Mouse (Mus musculus) heart, adult 2 months (tissue): Measurements from ENCODE around the gene Galns. TPM values are rescaled to one million over a fixed set of nuclear protein-coding genes. Genes with fewer than 3 reads are reported as not detected.
A peak's percentile ranks its signal among the peaks of the same experiment; 100 is the strongest.

Experiments
- DNase-seq, 2 experiments: peaks; one replicate each; pipeline ENCODE4 v3.0.0; 2021
- H3K27ac ChIP-seq: fragments of 200-600 bp; 2 replicates; pipeline ENCODE4 v1.8.1; 2022
- H3K27me3 ChIP-seq: fragments of 200-500 bp; 2 replicates; pipeline ENCODE4 v1.6.1; 2012; ENCODE audit warnings: mild to moderate bottlenecking, low read length, inconsistent platforms, mixed read lengths; ENCODE audit not compliant: control insufficient read depth, insufficient read depth
- H3K36me3 ChIP-seq: fragments of 200-500 bp; 2 replicates; pipeline ENCODE4 v1.6.1; 2012; ENCODE audit warnings: low read length, inconsistent platforms; ENCODE audit not compliant: control insufficient read depth, insufficient read depth
- H3K4me1 ChIP-seq: fragments of 200-500 bp; 2 replicates; pipeline ENCODE4 v1.6.1; 2011; ENCODE audit warnings: low read length; ENCODE audit not compliant: control insufficient read depth, insufficient read depth
- H3K4me3 ChIP-seq: fragments of 200-600 bp; 2 replicates; pipeline ENCODE4 v1.8.1; 2022
- H3K79me2 ChIP-seq: fragments of 200-500 bp; replicated peaks from 2 replicates; pipeline ENCODE4 v1.6.1; 2012; ENCODE audit warnings: mild to moderate bottlenecking, inconsistent platforms, low read length, moderate library complexity, mixed read lengths; ENCODE audit not compliant: control insufficient read depth, insufficient read depth
- H3K9ac ChIP-seq: fragments of 200-500 bp; 2 replicates; pipeline ENCODE4 v1.6.1; 2012; ENCODE audit warnings: low read depth, mild to moderate bottlenecking, control low read depth, inconsistent platforms, low read length, mixed read lengths
- CTCF ChIP-seq: fragments of 200-600 bp; IDR thresholded peaks from 2 replicates; pipeline ENCODE4 v1.8.1; 2022; ENCODE audit warnings: antibody characterized with exemption, mild to moderate bottlenecking, moderate library complexity
- EP300 ChIP-seq: fragments of 200-500 bp; IDR thresholded peaks from 2 replicates; pipeline ENCODE4 v1.6.1; 2011; ENCODE audit warnings: low read depth, low read length, control low read depth; ENCODE audit not compliant: insufficient read depth
- POLR2A ChIP-seq: fragments of 200-500 bp; IDR thresholded peaks from 2 replicates; pipeline ENCODE4 v1.6.1; 2011; ENCODE audit warnings: mild to moderate bottlenecking, low read depth, low read length, control low read depth; ENCODE audit not compliant: insufficient read depth
- WGBS: fragments of 180-500 bp; shearing (Covaris S2); methylation state at CpG from one replicate; pipeline ENCODE4 v1.1.7; 2018; 5-methylcytosine and 5-hydroxymethylcytosine counted together
- intact Hi-C: fragments of 180-260 bp; cut with DNase I; formaldehyde crosslinking; loops from one replicate; pipeline ENCODE4 v1.15.1; 2025
- microRNA-seq, 2 experiments: library from miRNA; unstranded; fragments of <30 nt; microRNA quantifications; one replicate each; pipeline ENCODE4 v1.2.0; 2021
- polyA plus RNA-seq: library from polyadenylated mRNA; depleted of rRNA; stranded (reverse); fragments of >200 nt; gene quantifications from 2 replicates; pipeline ENCODE4 v1.2.3, GENCODE M21; 2012; rRNA removed
- total RNA-seq, 2 experiments: library from RNA; stranded (reverse); gene quantifications; 2 replicates each; pipeline ENCODE4 v1.2.3; 2021

The Galns gene
- total and polyA plus RNA-seq, 3 experiments = 3.1 to 5.0 (median 3.2) TPM

DNA sequence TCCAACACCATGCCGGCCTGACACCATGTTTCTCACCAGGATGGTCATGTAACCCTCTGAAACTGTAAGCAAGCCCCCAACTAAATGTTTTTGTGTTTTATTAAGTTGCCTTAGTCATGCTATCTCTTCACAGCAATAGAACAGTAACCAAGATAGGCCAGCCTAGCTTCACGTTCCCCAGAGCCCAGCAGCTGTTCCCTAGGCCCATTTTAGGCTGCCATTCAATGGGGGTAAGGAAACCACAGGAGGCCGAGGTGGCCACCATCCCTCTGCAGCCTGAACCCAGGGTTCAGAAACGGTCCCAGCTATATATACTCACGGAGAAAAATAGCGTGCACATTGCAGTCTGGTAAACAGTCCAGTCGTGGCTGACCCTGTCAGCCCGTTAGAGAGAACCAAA, 67.1 kb downstream of the Galns start:
- H3K27me3 ChIP-seq = no peaks in the 10 kb centered on the region
- no peak overlapping the region for H3K9ac ChIP-seq
- TF ChIP-seq POLR2A (no peak), EP300 (no peak), CTCF (no peak)
- H3K4me3 ChIP-seq = no peak overlapping the region
- intact Hi-C loops = no loop called here
- H3K4me1 ChIP-seq = peaks cover 13% of the 10 kb centered on the region
- 91% methylated on average over 8 of the region's 8 CpGs for WGBS
- peaks cover 8% of the 10 kb centered on the region for H3K79me2 ChIP-seq
- H3K36me3 ChIP-seq = no peaks in the 10 kb centered on the region
- H3K27ac ChIP-seq = no peak overlapping the region
- no peak for DNase-seq

DNA sequence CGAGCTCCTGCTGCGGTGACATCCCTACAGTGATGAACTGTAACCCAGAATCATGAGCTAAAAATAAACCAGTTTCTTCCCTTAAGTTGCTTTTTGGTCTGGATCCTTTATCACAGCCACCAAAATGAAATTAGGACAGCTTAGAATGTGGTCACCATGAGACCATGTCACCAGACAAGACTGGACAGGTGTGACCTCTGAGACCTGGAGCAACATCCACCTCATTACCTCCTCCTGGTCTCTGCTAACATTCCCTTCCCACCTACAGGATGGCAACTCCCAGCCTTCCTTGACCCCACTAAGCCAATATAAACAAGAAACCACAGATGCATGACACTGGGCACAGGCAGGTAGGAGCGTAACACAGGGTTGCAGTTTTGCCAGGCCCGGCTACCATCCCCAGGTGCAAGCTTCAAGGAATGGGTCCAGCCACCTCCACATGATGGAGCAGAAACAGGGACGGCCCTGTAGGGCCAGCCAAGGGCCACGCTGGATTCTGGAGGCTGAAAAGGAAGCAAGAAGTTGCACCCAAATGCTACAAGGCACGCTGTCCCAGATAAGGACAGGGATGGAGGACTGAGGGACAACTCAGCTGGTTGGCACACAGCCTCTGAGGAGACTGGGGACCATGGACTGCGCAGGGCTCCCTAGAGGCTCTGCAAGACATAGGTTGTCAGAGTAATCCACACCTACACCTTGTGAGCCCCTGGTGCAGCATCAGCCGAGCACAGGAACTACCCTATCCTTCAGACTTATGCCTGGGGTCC, 72.8 kb downstream of the Galns start:
- no peak overlapping the region for H3K27ac ChIP-seq
- WGBS = 74% methylated on average over 9 of the region's 9 CpGs
- no peak overlapping the region for H3K4me3 ChIP-seq
- intact Hi-C loops = no loop called here
- no peaks in the 10 kb centered on the region for H3K36me3 ChIP-seq
- H3K27me3 ChIP-seq = no peaks in the 10 kb centered on the region
- DNase-seq = no peak
- H3K4me1 ChIP-seq = peaks cover 8% of the 10 kb centered on the region
- H3K9ac ChIP-seq = no peak overlapping the region
- H3K79me2 ChIP-seq = peaks cover 3% of the 10 kb centered on the region
- TF ChIP-seq CTCF = no peak
- TF ChIP-seq POLR2A = no peak
- TF ChIP-seq EP300 = no peak

DNA sequence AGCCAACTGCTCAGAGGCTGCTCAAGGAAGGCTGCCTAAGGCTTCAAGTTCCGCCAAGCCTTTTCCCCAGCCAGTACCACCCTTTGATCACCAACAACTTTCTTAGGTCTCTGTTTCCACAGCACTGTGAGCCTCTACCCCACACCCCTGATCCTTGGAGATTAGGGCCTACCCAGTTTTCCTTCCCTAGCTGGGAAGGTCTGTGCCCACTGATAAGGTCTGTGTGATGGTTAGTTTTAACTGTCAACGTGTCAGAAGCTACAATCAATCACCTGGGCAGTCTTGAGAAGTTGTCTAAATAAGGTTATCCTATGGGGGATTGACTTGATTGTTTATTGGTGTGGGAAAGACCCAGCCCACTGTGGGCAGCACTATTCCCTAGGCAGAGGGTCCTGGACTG, 73.5 kb downstream of the Galns start:
- DNase-seq = no peak
- no peak overlapping the region for H3K4me3 ChIP-seq
- H3K79me2 ChIP-seq = peaks cover 1% of the 10 kb centered on the region
- 61% methylated on average over 2 of the region's 2 CpGs for WGBS
- H3K4me1 ChIP-seq = peaks cover 8% of the 10 kb centered on the region
- no peaks in the 10 kb centered on the region for H3K36me3 ChIP-seq
- intact Hi-C loops = no loop called here
- no peak overlapping the region for H3K9ac ChIP-seq
- H3K27ac ChIP-seq = no peak overlapping the region; the same call in 1 of the 2 replicates
- H3K27me3 ChIP-seq = no peaks in the 10 kb centered on the region
- no peak for TF ChIP-seq POLR2A
- TF ChIP-seq CTCF = no peak
- TF ChIP-seq EP300 = no peak

DNA sequence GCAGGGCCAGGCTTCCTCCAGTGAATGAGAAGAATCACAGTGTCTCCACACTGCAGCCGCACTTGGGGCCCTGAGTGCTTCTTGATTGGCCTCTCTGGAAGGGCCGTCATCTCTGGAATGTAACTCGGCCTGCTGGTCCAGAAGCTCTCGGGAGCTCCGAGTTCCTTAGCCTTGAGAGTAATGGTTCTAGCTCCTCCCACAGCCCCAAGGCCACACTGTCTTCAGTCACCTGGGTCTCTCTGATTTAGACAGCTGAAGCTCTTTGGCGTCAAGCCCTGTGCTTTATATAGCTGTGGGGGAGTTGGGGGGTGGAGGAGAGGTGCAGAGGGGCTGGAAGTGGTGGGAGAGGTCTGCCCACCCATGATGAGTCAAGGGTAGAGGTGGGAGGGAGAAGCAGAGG, 74.2 kb downstream of the Galns start:
- TF ChIP-seq EP300 (no peak), POLR2A (no peak), CTCF (no peak)
- no peak for DNase-seq
- Histone ChIP-seq H3K27me3 (no peaks in the 10 kb centered on the region), H3K79me2 (peaks cover 1% of the 10 kb centered on the region; the same call in 1 of the 2 replicates), H3K4me3 (no peak overlapping the region), H3K4me1 (peaks cover 8% of the 10 kb centered on the region), H3K36me3 (no peaks in the 10 kb centered on the region), H3K27ac (no peak overlapping the region; the same call in 1 of the 2 replicates), H3K9ac (no peak overlapping the region)
- intact Hi-C loops = no loop called here
- 21% methylated on average over 6 of the region's 6 CpGs for WGBS

DNA sequence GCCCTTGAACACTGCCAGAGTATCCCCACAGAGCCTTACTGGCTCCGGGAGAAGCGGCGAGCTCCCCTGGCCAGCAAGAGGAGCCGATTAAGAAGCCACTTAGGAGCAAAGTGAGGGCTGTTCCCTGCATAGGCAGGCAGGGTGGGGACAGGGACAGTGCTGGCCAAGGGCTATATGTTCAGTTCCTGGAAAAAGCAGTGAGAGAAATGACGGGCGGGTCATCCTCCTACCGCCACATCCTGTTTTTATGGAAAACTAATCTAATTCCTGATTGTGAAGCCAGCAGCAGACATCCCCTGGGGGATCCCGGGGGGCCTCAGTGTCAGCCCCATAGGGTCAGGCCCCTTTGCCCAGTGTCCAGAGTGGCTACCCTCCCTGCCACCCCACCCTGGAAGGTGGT, 80.0 kb downstream of the Galns start:
- Histone ChIP-seq H3K36me3 (no peaks in the 10 kb centered on the region), H3K27ac (peak overlapping the region; percentile 70), H3K27me3 (no peaks in the 10 kb centered on the region), H3K4me3 (no peak overlapping the region), H3K9ac (no peak overlapping the region), H3K79me2 (0 out of 2 replicates have a peak, but pooled peaks cover 2% of the 10 kb centered on the region), H3K4me1 (peaks cover 19% of the 10 kb centered on the region)
- 43% methylated on average over 8 of the region's 8 CpGs for WGBS
- TF ChIP-seq CTCF (no peak), POLR2A (no peak), EP300 (no peak)
- intact Hi-C loops = no loop called here
- peak in 1 of 2 experiments; percentile 30 for DNase-seq

DNA sequence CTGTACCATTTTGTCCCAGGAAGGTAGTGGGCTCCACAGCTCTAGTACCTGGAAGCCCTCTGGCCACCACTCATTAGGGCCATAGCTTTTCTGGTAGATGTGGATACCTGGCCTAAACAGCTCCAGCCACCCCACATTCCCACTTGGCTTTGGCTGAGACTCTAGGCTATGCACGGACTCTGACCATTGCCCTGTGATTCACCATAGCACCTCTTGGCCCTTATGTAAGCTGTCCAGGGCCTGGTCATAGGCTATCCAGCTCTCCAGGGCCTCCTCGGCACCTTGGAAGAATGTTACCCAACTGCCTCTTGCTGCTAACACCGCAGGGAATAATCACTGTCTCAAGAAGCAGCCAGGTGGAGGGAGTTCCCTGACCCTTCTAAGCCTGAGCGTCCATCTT, 82.1 kb downstream of the Galns start:
- H3K4me3 ChIP-seq = no peak overlapping the region
- no peak for TF ChIP-seq EP300
- 96% methylated on average over 4 of the region's 4 CpGs for WGBS
- 0 out of 2 replicates have a peak, but pooled peaks cover 2% of the 10 kb centered on the region for H3K79me2 ChIP-seq
- no peak for DNase-seq
- H3K36me3 ChIP-seq = no peaks in the 10 kb centered on the region
- no peak overlapping the region for H3K9ac ChIP-seq
- H3K27ac ChIP-seq = no peak overlapping the region
- peaks cover 37% of the 10 kb centered on the region for H3K4me1 ChIP-seq
- no peaks in the 10 kb centered on the region for H3K27me3 ChIP-seq
- intact Hi-C loops = no loop called here

Small RNA genes within 50 kb of the gene (microRNA-seq; reads per million reads assigned to microRNA genes)
- 0 reads per million in 2 experiments for gene Mir6396

Other genes starting within 250 kb of the Galns start
- gene Zc3h18, start 234.9 kb downstream of the Galns start, total RNA-seq = 10 to 100 TPM; 21.8 to 22.1 TPM
- 11.2 and 15.8 TPM in 2 replicates for gene Zc3h18, start 234.9 kb downstream of the Galns start, polyA plus RNA-seq
- gene Il17c, start 189.4 kb downstream of the Galns start, total RNA-seq = not detected
- not detected in 2 replicates for gene Il17c, start 189.4 kb downstream of the Galns start, polyA plus RNA-seq
- 10 to 100 TPM; 41.2 to 43.9 TPM for gene Cyba, start 178.5 kb downstream of the Galns start, total RNA-seq
- gene Cyba, start 178.5 kb downstream of the Galns start, polyA plus RNA-seq = 62.1 and 92.8 TPM in 2 replicates
- gene Mvd, start 168.0 kb downstream of the Galns start, total RNA-seq = 1 to 10 TPM; 4.0 to 5.6 TPM
- 8.5 and 9.0 TPM in 2 replicates for gene Mvd, start 168.0 kb downstream of the Galns start, polyA plus RNA-seq
- 1 to 10 TPM; 1.6 to 8.1 TPM for gene Snai3, start 150.7 kb downstream of the Galns start, total RNA-seq
- 6.8 and 8.2 TPM in 2 replicates for gene Snai3, start 150.7 kb downstream of the Galns start, polyA plus RNA-seq
- 10 to 100 TPM; 36.9 to 41.6 TPM for gene Rnf166, start 135.4 kb downstream of the Galns start, total RNA-seq
- gene Rnf166, start 135.4 kb downstream of the Galns start, polyA plus RNA-seq = 91.3 and 99.4 TPM in 2 replicates
- 1 to 10 TPM; 5.6 to 7.7 TPM for gene Ctu2, start 135.3 kb downstream of the Galns start, total RNA-seq
- 12.3 and 15.8 TPM in 2 replicates for gene Ctu2, start 135.3 kb downstream of the Galns start, polyA plus RNA-seq
- gene Piezo1, start 60.1 kb downstream of the Galns start, total RNA-seq = 10 to 100 TPM; 14.0 to 14.8 TPM
- gene Piezo1, start 60.1 kb downstream of the Galns start, polyA plus RNA-seq = 48.5 and 55.5 TPM in 2 replicates
- gene Cdt1, start 43.4 kb downstream of the Galns start, total RNA-seq = 1 to 10 TPM; 2.0 to 2.7 TPM
- 3.2 and 3.5 TPM in 2 replicates for gene Cdt1, start 43.4 kb downstream of the Galns start, polyA plus RNA-seq
- 10 to 100 TPM; 36.6 to 38.5 TPM for gene Aprt, start 34.6 kb downstream of the Galns start, total RNA-seq
- gene Aprt, start 34.6 kb downstream of the Galns start, polyA plus RNA-seq = 42.1 and 45.1 TPM in 2 replicates
- 10 to 100 TPM; 58.6 to 65.4 TPM for gene Trappc2l, start 177 bp upstream of the Galns start, total RNA-seq
- 161 and 207 TPM in 2 replicates for gene Trappc2l, start 177 bp upstream of the Galns start, polyA plus RNA-seq
- gene Pabpn1l, start 11.3 kb upstream of the Galns start, total RNA-seq = under 1 TPM in 1 of 2 experiments, not detected in 1; 0.52 TPM
- 0.10 TPM in 1 of 2 replicates, not detected in the other for gene Pabpn1l, start 11.3 kb upstream of the Galns start, polyA plus RNA-seq
- 10 to 100 TPM; 21.8 to 22.3 TPM for gene Cbfa2t3, start 87.6 kb upstream of the Galns start, total RNA-seq
- gene Cbfa2t3, start 87.6 kb upstream of the Galns start, polyA plus RNA-seq = 10.2 and 10.9 TPM in 2 replicates
- gene Acsf3, start 164.0 kb upstream of the Galns start, total RNA-seq = 10 to 100 TPM; 25.1 to 29.6 TPM
- gene Acsf3, start 164.0 kb upstream of the Galns start, polyA plus RNA-seq = 25.6 and 33.6 TPM in 2 replicates
- gene Cdh15, start 236.5 kb upstream of the Galns start, total RNA-seq = not detected
- not detected in 2 replicates for gene Cdh15, start 236.5 kb upstream of the Galns start, polyA plus RNA-seq